Mouse (Mus musculus): ENCODE data around the gene Iqgap1. TPM values are rescaled to one million over a fixed set of nuclear protein-coding genes. Genes with fewer than 3 reads are reported as not detected.

Iqgap1 gene
- polyA plus RNA-seq, 1 experiment from 2014 or later: 92.3 TPM

DNA sequence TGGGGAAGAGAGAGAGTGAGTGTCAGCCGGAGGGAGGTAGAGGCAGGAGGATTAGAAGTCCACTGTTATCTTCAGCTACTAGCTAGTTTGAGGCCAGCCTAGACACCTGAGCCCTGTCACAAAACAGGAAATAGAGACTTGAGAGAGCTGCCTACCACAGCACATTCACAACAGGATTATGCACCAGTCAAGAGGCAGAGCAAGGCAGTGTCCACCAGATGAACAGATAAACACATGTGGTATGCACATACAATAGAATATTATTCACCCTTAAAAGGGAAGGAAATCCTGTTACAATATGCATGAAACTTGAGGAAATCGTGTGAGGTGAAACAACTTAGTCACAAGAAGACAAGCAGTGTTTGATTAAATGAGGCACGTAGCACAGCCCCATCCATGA is 153.5 kb downstream of the Iqgap1 start:
- no peak for ATAC-seq (ENCODE audit: insufficient read depth)
- WGBS: 79% methylated on average over 3 of the region's 3 CpGs

DNA sequence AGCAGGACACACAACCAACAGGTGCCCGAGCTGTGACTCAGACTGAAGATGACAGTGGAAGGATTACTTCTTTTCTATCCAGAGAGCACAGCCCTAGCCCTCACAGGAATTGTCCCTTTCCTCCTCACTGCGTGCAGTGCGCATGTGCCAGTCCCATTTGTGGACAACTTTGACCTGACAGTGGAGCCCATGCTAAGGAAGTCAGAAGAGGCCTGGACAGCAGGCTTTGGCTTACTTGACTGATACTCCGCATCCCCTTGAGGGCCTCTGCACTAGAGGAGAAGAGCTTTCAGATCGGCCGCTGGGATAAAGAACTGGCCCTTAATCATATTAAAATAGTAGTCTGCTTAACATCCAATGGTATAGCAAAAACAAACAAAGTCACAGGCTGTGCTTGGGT is 154.9 kb downstream of the Iqgap1 start:
- H3K27me3 ChIP-seq (ENCODE audit: insufficient read depth, low read length): no peaks in the 10 kb centered on the region
- TF ChIP-seq CTCF (IDR thresholded peaks at IDR 0.05; ENCODE audit: low read depth): no peak
- H3K27ac ChIP-seq (ENCODE audit: low read depth): no peak overlapping the region
- peaks cover 16% of the 10 kb centered on the region for H3K4me1 ChIP-seq (ENCODE audit: insufficient read depth)
- 89% methylated on average over 6 of the region's 6 CpGs for WGBS
- no peak overlapping the region for H3K9ac ChIP-seq
- DNase-seq (no peak), ATAC-seq (ENCODE audit: insufficient read depth) (no peak)
- peaks cover 17% of the 10 kb centered on the region for H3K36me3 ChIP-seq (ENCODE audit: insufficient read depth)
- H3K9me3 ChIP-seq (ENCODE audit: low read depth, low read length): no peaks in the 10 kb centered on the region
- H3K4me2 ChIP-seq: no peak overlapping the region
- H3K4me3 ChIP-seq (ENCODE audit: low read depth, low read length): no peak overlapping the region

More for the DNA sequence above, 153.5 kb downstream of the Iqgap1 start:
- DNase-seq: no peak
- Histone ChIP-seq H3K9me3 (ENCODE audit: low read depth, low read length) (no peaks in the 10 kb centered on the region), H3K9ac (no peak overlapping the region), H3K4me3 (ENCODE audit: low read depth, low read length) (no peak overlapping the region), H3K4me1 (ENCODE audit: insufficient read depth) (peaks cover 7% of the 10 kb centered on the region; the same call in 1 of the 2 replicates), H3K27ac (ENCODE audit: low read depth) (no peak overlapping the region), H3K27me3 (ENCODE audit: insufficient read depth, low read length) (no peaks in the 10 kb centered on the region), H3K36me3 (ENCODE audit: insufficient read depth) (peaks cover 25% of the 10 kb centered on the region), H3K4me2 (no peak overlapping the region)
- no peak for TF ChIP-seq CTCF (IDR thresholded peaks at IDR 0.05; ENCODE audit: low read depth)

DNA sequence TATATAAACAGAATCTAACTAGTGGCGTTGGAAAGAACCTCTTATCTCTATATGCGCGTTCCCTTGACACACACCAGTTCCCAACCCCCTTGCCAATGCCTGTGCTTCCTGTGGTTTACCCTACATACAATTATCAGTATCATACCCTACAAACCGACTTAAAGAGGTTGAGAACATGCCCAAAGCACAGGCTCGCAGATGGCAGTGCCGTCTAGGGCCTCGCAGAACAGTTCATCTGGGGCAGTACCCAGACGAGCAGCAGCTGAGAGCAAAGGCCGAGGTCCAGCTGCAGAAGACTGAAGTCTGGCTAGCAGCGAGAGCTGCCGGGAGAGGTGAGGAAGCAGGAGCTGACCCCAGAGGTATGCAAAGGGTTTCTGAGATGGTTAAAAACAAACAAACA is 158.6 kb downstream of the Iqgap1 start:
- Histone ChIP-seq H3K9me3 (ENCODE audit: low read depth, low read length) (no peaks in the 10 kb centered on the region), H3K27ac (ENCODE audit: low read depth) (peak overlapping the region; percentile 85), H3K9ac (no peak overlapping the region), H3K4me1 (ENCODE audit: insufficient read depth) (peaks cover 22% of the 10 kb centered on the region), H3K36me3 (ENCODE audit: insufficient read depth) (0 out of 2 replicates have a peak, but pooled peaks cover 3% of the 10 kb centered on the region), H3K27me3 (ENCODE audit: insufficient read depth, low read length) (no peaks in the 10 kb centered on the region), H3K4me2 (peak overlapping the region; percentile 5), H3K4me3 (ENCODE audit: low read depth, low read length) (no peak overlapping the region)
- ATAC-seq (ENCODE audit: insufficient read depth): peak; percentile 36; the same call in 1 of the 2 replicates
- no peak for DNase-seq
- TF ChIP-seq CTCF (IDR thresholded peaks at IDR 0.05; ENCODE audit: low read depth): no peak
- WGBS: 24% methylated on average over 11 of the region's 11 CpGs

DNA sequence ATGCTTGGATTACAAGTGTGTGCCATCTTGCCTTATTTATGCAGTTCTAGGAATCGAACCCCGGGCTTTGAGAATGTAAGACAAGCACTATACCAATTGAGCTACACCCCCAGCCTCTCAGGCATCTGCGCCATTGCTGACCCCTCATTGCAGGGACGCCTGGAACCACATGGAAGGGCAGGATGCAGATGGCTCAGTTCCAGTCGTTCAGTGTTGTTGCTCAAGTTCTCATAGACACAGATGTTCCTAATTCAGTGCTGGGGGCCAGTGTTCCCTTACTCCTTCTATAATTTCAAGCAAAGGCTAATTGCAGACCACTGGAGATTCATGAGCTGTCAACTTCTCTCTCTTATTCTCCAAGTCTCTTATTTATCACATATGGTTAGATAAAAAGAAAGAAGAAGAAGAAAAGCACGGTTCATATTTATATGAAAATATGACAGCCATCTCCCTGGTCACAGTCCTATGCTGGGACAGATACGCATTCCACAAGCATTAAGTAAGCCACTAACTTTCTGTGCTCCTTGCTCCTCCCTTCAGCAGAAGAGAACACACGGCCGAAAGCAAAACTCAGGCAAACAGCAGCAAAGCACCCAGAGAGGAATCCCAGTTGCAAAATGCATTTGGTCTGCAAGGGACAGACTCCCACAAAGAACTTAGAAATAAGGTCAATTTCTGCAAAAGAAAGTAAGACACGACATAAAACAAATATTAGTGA is 159.4 kb downstream of the Iqgap1 start:
- H3K9ac ChIP-seq: no peak overlapping the region
- H3K4me2 ChIP-seq: peak overlapping the region; percentile 5
- peaks cover 22% of the 10 kb centered on the region for H3K4me1 ChIP-seq (ENCODE audit: insufficient read depth)
- 0 out of 2 replicates have a peak, but pooled peaks cover 3% of the 10 kb centered on the region for H3K36me3 ChIP-seq (ENCODE audit: insufficient read depth)
- peak; percentile 92 for ATAC-seq (ENCODE audit: insufficient read depth)
- H3K27me3 ChIP-seq (ENCODE audit: insufficient read depth, low read length): no peaks in the 10 kb centered on the region
- H3K4me3 ChIP-seq (ENCODE audit: low read depth, low read length): no peak overlapping the region
- no peak for TF ChIP-seq CTCF (IDR thresholded peaks at IDR 0.05; ENCODE audit: low read depth)
- H3K27ac ChIP-seq (ENCODE audit: low read depth): peak overlapping the region; percentile 85
- 23% methylated on average over 10 of the region's 10 CpGs for WGBS
- H3K9me3 ChIP-seq (ENCODE audit: low read depth, low read length): no peaks in the 10 kb centered on the region
- peak; percentile 86 for DNase-seq

Other genes with a start within 250 kb of the Iqgap1 start
- gene Crtc3, start 137.1 kb downstream of the Iqgap1 start, polyA plus RNA-seq (2014; fragmentation: Nextera tagmentation; extraction: Ambion mirVana): 27.5 and 28.0 TPM in 2 replicates
- 2.2 and 3.2 TPM in 2 replicates for gene Zscan2, start 34.9 kb upstream of the Iqgap1 start, polyA plus RNA-seq (2014; fragmentation: Nextera tagmentation; extraction: Ambion mirVana)
- 29.0 and 30.9 TPM in 2 replicates for gene Wdr73, start 75.3 kb upstream of the Iqgap1 start, polyA plus RNA-seq (2014; fragmentation: Nextera tagmentation; extraction: Ambion mirVana)
- gene Nmb, start 79.1 kb upstream of the Iqgap1 start, polyA plus RNA-seq (2014; fragmentation: Nextera tagmentation; extraction: Ambion mirVana): 9.5 and 10.3 TPM in 2 replicates
- gene Sec11a, start 121.8 kb upstream of the Iqgap1 start, polyA plus RNA-seq (2014; fragmentation: Nextera tagmentation; extraction: Ambion mirVana): 191 and 196 TPM in 2 replicates
- 18.1 and 19.7 TPM in 2 replicates for gene Zfp592, start 167.7 kb upstream of the Iqgap1 start, polyA plus RNA-seq (2014; fragmentation: Nextera tagmentation; extraction: Ambion mirVana)
- 0.63 and 0.85 TPM in 2 replicates for gene Alpk3, start 231.6 kb upstream of the Iqgap1 start, polyA plus RNA-seq (2014; fragmentation: Nextera tagmentation; extraction: Ambion mirVana)